Mouse (Mus musculus) lung, postnatal 0 days (tissue): ENCODE measurements around the gene S100a5. TPM values are rescaled to one million over a fixed set of nuclear protein-coding genes. Genes with fewer than 3 reads are reported as not detected.

Source experiments
- ATAC-seq: fragments of 200-750 bp; cut with Nextera tagmentation; 2 replicates; pipeline ENCODE4 v1.8.0; 2017; ENCODE audit warnings: moderate library complexity
- DNase-seq: peaks from one replicate; pipeline ENCODE4 v3.0.0-alpha.2; 2016; ENCODE audit warnings: low spot score
- H3K27ac ChIP-seq: fragments of 300-500 bp; sonication (generic); 2 replicates; pipeline ENCODE4 v1.5.1; 2014; ENCODE audit warnings: antibody characterized with exemption, mild to moderate bottlenecking, low read length, mixed read lengths
- H3K27me3 ChIP-seq: fragments of 300-500 bp; sonication (generic); replicated peaks from 2 replicates; pipeline ENCODE4 v1.6.1; 2014; ENCODE audit warnings: low read length, mixed read lengths; ENCODE audit not compliant: insufficient read depth
- H3K36me3 ChIP-seq: fragments of 300-500 bp; sonication (generic); 2 replicates; pipeline ENCODE4 v1.6.1; 2014; ENCODE audit warnings: low read length, mixed read lengths; ENCODE audit not compliant: insufficient read depth
- H3K4me1 ChIP-seq: fragments of 300-500 bp; sonication (generic); 2 replicates; pipeline ENCODE4 v1.6.1; 2014; ENCODE audit warnings: antibody characterized with exemption, low read depth, low read length, mixed read lengths; ENCODE audit not compliant: insufficient read depth
- H3K4me2 ChIP-seq: fragments of 300-500 bp; sonication (generic); replicated peaks from 2 replicates; pipeline ENCODE4 v1.6.1; 2014; ENCODE audit warnings: low read depth, mild to moderate bottlenecking, low read length, moderate library complexity, mixed read lengths
- H3K4me3 ChIP-seq: fragments of 300-500 bp; sonication (generic); 2 replicates; pipeline ENCODE4 v1.5.1; 2014; ENCODE audit warnings: low read depth, low read length
- H3K9ac ChIP-seq: fragments of 300-500 bp; sonication (generic); replicated peaks from 2 replicates; pipeline ENCODE4 v1.6.1; 2014; ENCODE audit warnings: low read depth, mild to moderate bottlenecking
- H3K9me3 ChIP-seq: fragments of 300-500 bp; sonication (generic); 2 replicates; pipeline ENCODE4 v1.6.1; 2016; ENCODE audit warnings: low read length, mixed read lengths
- CTCF ChIP-seq: IDR thresholded peaks from 2 replicates; pipeline ENCODE4 v1.5.1; 2016; ENCODE audit warnings: antibody characterized with exemption, mild to moderate bottlenecking
- EP300 ChIP-seq: IDR thresholded peaks from 2 replicates; pipeline ENCODE4 v1.6.1; 2016; ENCODE audit warnings: antibody characterized with exemption, mild to moderate bottlenecking, control low read depth
- WGBS: fragments of 180-500 bp; shearing (Covaris S2); extraction: QIAGEN DNeasy Blood & Tissue Kit; methylation state at CpG from one replicate; pipeline ENCODE4 v1.1.7; 2014; 5-methylcytosine and 5-hydroxymethylcytosine counted together
- polyA plus RNA-seq: library from polyadenylated mRNA; unstranded; fragments of >200 nt; fragmentation: Nextera tagmentation; extraction: Ambion mirVana; gene quantifications from 2 replicates; pipeline ENCODE4 v1.2.1, GENCODE M21; 2015

The S100a5 gene
- polyA plus RNA-seq, 1 experiment from 2014 or later = not detected

- H3K4me3 ChIP-seq = no peak within 1 kb of the TSS
- TF ChIP-seq EP300 (no peak), CTCF (no peak)
- H3K9ac ChIP-seq = no peak within 1 kb of the TSS
- WGBS = 70% methylated on average over 11 of the region's 11 CpGs
- no peaks in the 10 kb centered on the region for H3K9me3 ChIP-seq
- H3K4me1 ChIP-seq = peaks cover 9% of the 10 kb centered on the region
- H3K27me3 ChIP-seq = no peaks in the 10 kb centered on the region
- DNase-seq (no peak), ATAC-seq (no peak)
- no peaks in the 10 kb centered on the region for H3K36me3 ChIP-seq
- no peak within 1 kb of the TSS for H3K27ac ChIP-seq
- H3K4me2 ChIP-seq = no peak within 1 kb of the TSS
These were observed 6.7 kb upstream of the S100a5 start, which contains the start of gene Gm42674 for GRCm38 (mm10) chr3:90601486-90602110. Gene Gm42674, plus strand, starts transcription at chr3:90601904.

GRCm38 (mm10) chr3:90603623-90604022 is 4.7 kb upstream of the S100a5 start, which contains the start of gene S100a4:
Gene S100a4, plus strand, starts transcription at chr3:90603771.
- no peak for DNase-seq
- H3K4me1 ChIP-seq = peaks cover 9% of the 10 kb centered on the region
- no peaks in the 10 kb centered on the region for H3K9me3 ChIP-seq
- no peak within 1 kb of the TSS for H3K9ac ChIP-seq
- peak within 1 kb of the TSS; percentile 68 for H3K27ac ChIP-seq
- no peaks in the 10 kb centered on the region for H3K27me3 ChIP-seq
- H3K36me3 ChIP-seq = no peaks in the 10 kb centered on the region
- no peak within 1 kb of the TSS for H3K4me3 ChIP-seq
- 71% methylated on average over 3 of the region's 3 CpGs for WGBS
- no peak within 1 kb of the TSS for H3K4me2 ChIP-seq
- TF ChIP-seq CTCF (no peak), EP300 (no peak)
- no peak for ATAC-seq

GRCm38 (mm10) chr3:90604416-90604815 is 3.9 kb upstream of the S100a5 start:
- H3K4me1 ChIP-seq = peaks cover 9% of the 10 kb centered on the region
- DNase-seq = peak; percentile 86
- H3K9me3 ChIP-seq = no peaks in the 10 kb centered on the region
- no peak overlapping the region for H3K4me2 ChIP-seq
- TF ChIP-seq CTCF (no peak), EP300 (0 out of 2 replicates have a peak, but pooled peaks have one; percentile 10)
- H3K9ac ChIP-seq = no peak overlapping the region
- peak overlapping the region; percentile 68 for H3K27ac ChIP-seq
- H3K27me3 ChIP-seq = no peaks in the 10 kb centered on the region
- no peak overlapping the region for H3K4me3 ChIP-seq
- ATAC-seq = peak; percentile 88
- 23% methylated on average over 4 of the region's 4 CpGs for WGBS
- H3K36me3 ChIP-seq = no peaks in the 10 kb centered on the region

- 74% methylated on average over 3 of the region's 3 CpGs for WGBS
- TF ChIP-seq EP300 = no peak
- no peak for TF ChIP-seq CTCF
- ATAC-seq = peak; percentile 48
These were observed 3.3 kb upstream of the S100a5 start for GRCm38 (mm10) chr3:90605049-90605448.

GRCm38 (mm10) chr3:90605736-90606135 is 2.6 kb upstream of the S100a5 start:
- DNase-seq = no peak
- no peaks in the 10 kb centered on the region for H3K36me3 ChIP-seq
- H3K27me3 ChIP-seq = no peaks in the 10 kb centered on the region
- H3K9ac ChIP-seq = no peak overlapping the region
- 75% methylated on average over 2 of the region's 2 CpGs for WGBS
- peaks cover 9% of the 10 kb centered on the region for H3K4me1 ChIP-seq
- TF ChIP-seq EP300 = no peak
- no peak for TF ChIP-seq CTCF
- no peaks in the 10 kb centered on the region for H3K9me3 ChIP-seq
- ATAC-seq = no peak
- H3K4me2 ChIP-seq = no peak overlapping the region
- no peak overlapping the region for H3K27ac ChIP-seq
- no peak overlapping the region for H3K4me3 ChIP-seq

More at GRCm38 (mm10) chr3:90605049-90605448, 3.3 kb upstream of the S100a5 start:
- Histone ChIP-seq H3K4me1 (peaks cover 9% of the 10 kb centered on the region), H3K9ac (no peak overlapping the region), H3K27ac (peak overlapping the region; percentile 68), H3K4me2 (no peak overlapping the region), H3K9me3 (no peaks in the 10 kb centered on the region), H3K27me3 (no peaks in the 10 kb centered on the region), H3K36me3 (no peaks in the 10 kb centered on the region), H3K4me3 (no peak overlapping the region)
- peak; percentile 23 for DNase-seq

GRCm38 (mm10) chr3:90606185-90606584 is 2.1 kb upstream of the S100a5 start:
- peaks cover 9% of the 10 kb centered on the region for H3K4me1 ChIP-seq
- ATAC-seq = peak; percentile 35; the same call in 1 of the 2 replicates
- DNase-seq = peak; percentile 50

More at GRCm38 (mm10) chr3:90606185-90606584, 2.1 kb upstream of the S100a5 start:
- H3K4me3 ChIP-seq = no peak overlapping the region
- no peaks in the 10 kb centered on the region for H3K9me3 ChIP-seq
- TF ChIP-seq EP300 (no peak), CTCF (no peak)
- H3K27ac ChIP-seq = no peak overlapping the region
- no peak overlapping the region for H3K4me2 ChIP-seq
- H3K36me3 ChIP-seq = no peaks in the 10 kb centered on the region
- no peak overlapping the region for H3K9ac ChIP-seq
- H3K27me3 ChIP-seq = no peaks in the 10 kb centered on the region
- WGBS = 70% methylated on average over 6 of the region's 6 CpGs
